Mouse (Mus musculus): ENCODE data around the gene Wnt5b.

DNA sequence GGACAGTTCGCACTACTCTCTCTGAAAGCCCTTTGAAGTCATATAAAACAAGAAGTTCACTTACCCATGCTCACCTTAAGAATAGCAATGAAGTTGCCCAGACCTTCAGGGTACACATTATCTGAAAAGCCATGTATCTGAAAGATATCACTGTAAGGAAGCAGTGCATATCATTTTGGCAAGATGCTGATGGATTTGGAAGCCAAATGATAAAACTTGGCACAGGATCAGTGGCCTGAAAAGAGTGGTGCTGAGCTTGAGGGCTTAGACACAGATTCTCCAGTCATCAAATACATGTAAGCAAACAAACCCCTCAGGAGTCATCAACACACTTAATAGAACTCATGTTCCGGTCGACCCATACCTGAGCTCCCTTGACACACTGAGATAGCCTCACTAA is 143.5 kb downstream of the Wnt5b start:
- no peak for TF ChIP-seq CTCF (IDR thresholded peaks at IDR 0.05; ENCODE audit: low read depth, low read length)
- TF ChIP-seq GATA1 (IDR thresholded peaks at IDR 0.05; ENCODE audit: borderline replicate concordance, low read length): no peak
- TF ChIP-seq POLR2AphosphoS5 (IDR thresholded peaks at IDR 0.05; ENCODE audit: insufficient replicate concordance, low read depth, low read length): no peak

All from G1E (cell line).